Mouse (Mus musculus) lung, postnatal 0 days (tissue): ENCODE measurements at regions not wholly inside any gene's neighbourhood (a gene's known extent, or its start where the extent isn't known, plus 50 kb on each side); places are given as distances from the start of the nearest gene placed in this dataset.

Experiments
- CTCF ChIP-seq: IDR thresholded peaks from 2 replicates; pipeline ENCODE4 v1.5.1; 2016; ENCODE audit warnings: antibody characterized with exemption, mild to moderate bottlenecking
- EP300 ChIP-seq: IDR thresholded peaks from 2 replicates; pipeline ENCODE4 v1.6.1; 2016; ENCODE audit warnings: antibody characterized with exemption, mild to moderate bottlenecking, control low read depth

DNA sequence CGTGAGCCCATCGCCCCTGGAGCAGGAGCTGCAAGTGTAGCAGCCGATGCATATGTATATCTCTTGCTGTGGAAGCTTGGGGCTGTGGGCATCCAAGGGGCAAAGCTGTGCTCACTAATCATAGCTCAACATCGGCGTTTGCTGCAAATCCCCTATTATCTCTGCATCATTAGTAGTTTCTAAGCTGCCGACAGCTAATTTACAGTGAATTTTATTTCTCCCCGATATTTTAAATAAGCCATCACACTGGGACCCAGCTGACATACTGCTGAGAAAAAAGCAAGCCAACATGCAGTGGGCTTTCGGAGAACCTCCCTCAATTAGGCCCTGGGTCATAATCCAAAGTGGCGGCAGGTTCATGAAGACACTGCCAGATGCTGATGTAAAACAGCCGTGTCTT lies 313.3 kb upstream of the Eef2kmt start:
- TF ChIP-seq CTCF, result no peak
- no peak for TF ChIP-seq EP300
